Comparison of ENCODE assay signal across 8 mouse cellular contexts in the genomic region with DNA sequence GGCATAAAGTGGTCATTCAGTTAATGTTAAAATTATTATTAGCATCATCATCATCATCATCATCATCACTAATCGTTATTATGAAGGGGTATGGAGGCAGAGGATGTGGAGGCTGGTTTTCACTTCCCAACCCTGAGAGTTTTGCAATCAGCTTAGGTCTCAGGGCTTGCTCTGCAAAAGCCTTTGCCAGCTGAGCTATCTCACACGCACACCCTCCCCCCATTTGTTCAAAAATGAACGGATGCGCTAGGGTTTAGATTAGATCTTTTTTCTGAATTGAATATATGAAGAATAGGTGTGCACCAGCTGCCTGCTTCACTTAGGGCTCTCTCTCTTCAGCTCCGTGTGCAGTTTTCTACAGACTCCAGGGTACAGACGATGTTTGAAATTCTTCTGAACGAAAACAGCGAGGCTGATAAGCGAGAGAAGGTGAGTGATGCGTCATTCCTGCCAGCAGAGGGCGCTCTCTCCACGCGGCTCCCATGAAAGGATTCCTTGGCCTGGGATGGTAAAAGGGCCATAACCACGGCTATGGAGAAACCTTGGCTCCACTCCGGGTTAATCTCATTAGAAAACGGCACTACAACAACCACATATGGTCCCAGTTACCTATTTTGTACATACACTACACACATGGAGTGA. TPM values are rescaled to one million over a fixed set of nuclear protein-coding genes. Genes with fewer than 3 reads are reported as not detected.
DNase-seq lines count a peak whose midpoint lies in the region; ATAC-seq and TF ChIP-seq lines count a peak whose summit lies in the region.

No protein-coding gene starts in this region.

- H3K27me3 ChIP-seq in forebrain, embryonic 15.5 days = no peaks in the 10 kb centered on the region
- peaks cover 32% of the 10 kb centered on the region for H3K27me3 ChIP-seq in hindbrain, embryonic 10.5 days (ENCODE audit: insufficient read depth, poor library complexity, severe bottlenecking)
- no peaks in the 10 kb centered on the region for H3K27me3 ChIP-seq in lung, postnatal 0 days (replicated peaks; ENCODE audit: insufficient read depth, low read length)

- DNase-seq in MN1 (ENCODE audit: low spot score) = peak; percentile 53
- DNase-seq in cerebellum, adult 11-12 months = peak; percentile 50
- DNase-seq in hindbrain, embryonic 10.5 days (ENCODE audit: low spot score) = peak; percentile 86
- peak; percentile 21 for DNase-seq in layer of hippocampus, adult 9-10 months (ENCODE audit: low spot score)
- peak; percentile 73 for DNase-seq in lung, postnatal 0 days (ENCODE audit: low spot score)
- peak; percentile 48 for DNase-seq in retina, adult 2 months (ENCODE audit: low read depth, low spot score)
- peak; percentile 70 to 74 for DNase-seq in thymus, postnatal 36 days

- ATAC-seq in forebrain, embryonic 15.5 days (replicated peaks) = peak; percentile 60
- ATAC-seq in lung, postnatal 0 days = peak; percentile 57

- H3K4me1 ChIP-seq in forebrain, embryonic 15.5 days = no peaks in the 10 kb centered on the region
- H3K4me1 ChIP-seq in hindbrain, embryonic 10.5 days (replicated peaks) = no peaks in the 10 kb centered on the region
- no peaks in the 10 kb centered on the region for H3K4me1 ChIP-seq in lung, postnatal 0 days (ENCODE audit: insufficient read depth, low read depth, low read length)

- H3K27ac ChIP-seq in forebrain, embryonic 15.5 days (replicated peaks) = no peak overlapping the region
- H3K27ac ChIP-seq in hindbrain, embryonic 10.5 days = no peak overlapping the region
- H3K27ac ChIP-seq in lung, postnatal 0 days (ENCODE audit: low read length) = no peak overlapping the region

- H3K4me2 ChIP-seq in forebrain, embryonic 15.5 days (replicated peaks) = peak overlapping the region; percentile 38
- no peak overlapping the region for H3K4me2 ChIP-seq in lung, postnatal 0 days (replicated peaks; ENCODE audit: low read depth, low read length)

- no peak for TF ChIP-seq EP300 in lung, postnatal 0 days (IDR thresholded peaks at IDR 0.05)

- no peak overlapping the region for H3K9ac ChIP-seq in forebrain, embryonic 15.5 days (replicated peaks)
- H3K9ac ChIP-seq in lung, postnatal 0 days (replicated peaks; ENCODE audit: low read depth) = no peak overlapping the region

- peak overlapping the region; percentile 14; the same call in 1 of the 2 replicates for H3K4me3 ChIP-seq in forebrain, embryonic 15.5 days
- H3K4me3 ChIP-seq in hindbrain, embryonic 10.5 days = peak overlapping the region; percentile 35
- H3K4me3 ChIP-seq in lung, postnatal 0 days (ENCODE audit: low read depth, low read length) = no peak overlapping the region

- no peaks in the 10 kb centered on the region for H3K36me3 ChIP-seq in forebrain, embryonic 15.5 days
- H3K36me3 ChIP-seq in hindbrain, embryonic 10.5 days = no peaks in the 10 kb centered on the region
- no peaks in the 10 kb centered on the region for H3K36me3 ChIP-seq in lung, postnatal 0 days (ENCODE audit: insufficient read depth, low read length)

- no peaks in the 10 kb centered on the region for H3K9me3 ChIP-seq in forebrain, embryonic 15.5 days
- H3K9me3 ChIP-seq in hindbrain, embryonic 10.5 days = no peaks in the 10 kb centered on the region
- H3K9me3 ChIP-seq in lung, postnatal 0 days (ENCODE audit: low read length) = no peaks in the 10 kb centered on the region

- TF ChIP-seq CTCF in lung, postnatal 0 days (IDR thresholded peaks at IDR 0.05) = peak; percentile 99

- WGBS in forebrain, embryonic 15.5 days = 8% methylated on average over 16 of the region's 16 CpGs
- 10% methylated on average over 16 of the region's 16 CpGs for WGBS in hindbrain, embryonic 10.5 days
- 4% methylated on average over 16 of the region's 16 CpGs for WGBS in lung, postnatal 0 days

RNA-seq across cellular contexts. Expression of gene Unc45b, which starts 4.5 kb away (rescaled TPM):
- polyA plus RNA-seq in forebrain, embryonic 15.5 days (2015; fragmentation: Nextera tagmentation; extraction: Ambion mirVana) = 1.0 and 1.3 TPM in 2 replicates
- 0.22 and 0.60 TPM in 2 replicates for polyA plus RNA-seq in hindbrain, embryonic 10.5 days (2016; fragmentation: Nextera tagmentation; extraction: Ambion mirVana)
- polyA plus RNA-seq in lung, postnatal 0 days (2015; fragmentation: Nextera tagmentation; extraction: Ambion mirVana) = 20.6 and 22.0 TPM in 2 replicates

RNA-seq across cellular contexts. Expression of gene Nle1, which starts 6.6 kb away (rescaled TPM):
- polyA plus RNA-seq in forebrain, embryonic 15.5 days (2015; fragmentation: Nextera tagmentation; extraction: Ambion mirVana) = 32.0 and 37.5 TPM in 2 replicates
- polyA plus RNA-seq in hindbrain, embryonic 10.5 days (2016; fragmentation: Nextera tagmentation; extraction: Ambion mirVana) = 37.0 and 41.3 TPM in 2 replicates
- polyA plus RNA-seq in lung, postnatal 0 days (2015; fragmentation: Nextera tagmentation; extraction: Ambion mirVana) = 9.5 and 10.8 TPM in 2 replicates

RNA-seq across cellular contexts. Expression of gene Fndc8, which starts 22.9 kb away (rescaled TPM):
- polyA plus RNA-seq in forebrain, embryonic 15.5 days (2015; fragmentation: Nextera tagmentation; extraction: Ambion mirVana) = 0.23 and 0.60 TPM in 2 replicates
- polyA plus RNA-seq in hindbrain, embryonic 10.5 days (2016; fragmentation: Nextera tagmentation; extraction: Ambion mirVana) = 0.19 and 0.31 TPM in 2 replicates
- polyA plus RNA-seq in lung, postnatal 0 days (2015; fragmentation: Nextera tagmentation; extraction: Ambion mirVana) = 0.24 and 0.27 TPM in 2 replicates

RNA-seq across cellular contexts. Expression of gene Rad51d, which starts 24.4 kb away (rescaled TPM):
- 13.5 and 14.2 TPM in 2 replicates for polyA plus RNA-seq in forebrain, embryonic 15.5 days (2015; fragmentation: Nextera tagmentation; extraction: Ambion mirVana)
- 15.1 and 17.3 TPM in 2 replicates for polyA plus RNA-seq in hindbrain, embryonic 10.5 days (2016; fragmentation: Nextera tagmentation; extraction: Ambion mirVana)
- polyA plus RNA-seq in lung, postnatal 0 days (2015; fragmentation: Nextera tagmentation; extraction: Ambion mirVana) = 7.3 and 8.7 TPM in 2 replicates

RNA-seq across cellular contexts. Expression of gene Slfn5, which starts 36.3 kb away (rescaled TPM):
- 0.85 and 1.1 TPM in 2 replicates for polyA plus RNA-seq in forebrain, embryonic 15.5 days (2015; fragmentation: Nextera tagmentation; extraction: Ambion mirVana)
- 0.11 and 0.48 TPM in 2 replicates for polyA plus RNA-seq in hindbrain, embryonic 10.5 days (2016; fragmentation: Nextera tagmentation; extraction: Ambion mirVana)
- polyA plus RNA-seq in lung, postnatal 0 days (2015; fragmentation: Nextera tagmentation; extraction: Ambion mirVana) = 25.8 and 29.9 TPM in 2 replicates

Comparison
In these comparisons a context has a peak if more than half of its experiments do, and no peak if none do; other contexts are left out.
1. DNase-seq: peak in every context shown above with its lines; median percentile 86 in hindbrain, embryonic 10.5 days; 73 in lung, postnatal 0 days; 72 in thymus, postnatal 36 days; 53 in MN1; 50 in cerebellum, adult 11-12 months; 48 in retina, adult 2 months; 21 in layer of hippocampus, adult 9-10 months.